ENCODE assay signal across 8 mouse cellular contexts in the genomic region with DNA sequence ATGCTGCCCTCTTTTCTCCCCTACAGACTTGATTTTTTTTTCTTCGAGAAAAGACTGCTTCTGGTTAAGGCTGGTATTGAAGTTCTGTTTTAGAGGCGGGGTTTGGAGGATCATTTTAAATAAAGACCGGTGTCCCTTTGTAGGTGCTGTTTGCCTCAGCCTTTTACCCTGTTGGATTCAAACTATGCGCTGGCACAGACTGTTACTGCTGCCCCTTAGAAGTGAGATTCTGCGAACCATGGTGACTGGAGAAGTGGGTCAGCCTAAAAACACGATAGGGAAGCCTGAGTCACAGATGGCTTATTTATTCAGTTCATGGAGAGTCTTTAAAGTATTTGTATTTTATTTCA. TPM values are rescaled to one million over a fixed set of nuclear protein-coding genes. Genes with fewer than 3 reads are reported as not detected.
A peak's percentile ranks its signal among the peaks of the same experiment; 100 is the strongest.
DNase-seq lines count a peak whose midpoint lies in the region; ATAC-seq lines count a peak whose summit lies in the region.

No protein-coding gene starts in this region.

- no peaks in the 10 kb centered on the region for H3K27me3 ChIP-seq in kidney, embryonic 14.5 days (ENCODE audit: control insufficient read depth, insufficient read depth, low read length)
- H3K27me3 ChIP-seq in forebrain, embryonic 13.5 days: no peaks in the 10 kb centered on the region
- no peaks in the 10 kb centered on the region for H3K27me3 ChIP-seq in limb, embryonic 10.5 days (ENCODE audit: low read depth, poor library complexity, severe bottlenecking)
- no peaks in the 10 kb centered on the region for H3K27me3 ChIP-seq in neural tube, embryonic 13.5 days

- peak overlapping the region; percentile 73 for H3K4me2 ChIP-seq in kidney, embryonic 14.5 days (replicated peaks; ENCODE audit: low read depth, low read length)
- H3K4me2 ChIP-seq in forebrain, embryonic 13.5 days: peak overlapping the region; percentile 75
- peak overlapping the region; percentile 80 for H3K4me2 ChIP-seq in neural tube, embryonic 13.5 days

- H3K9me3 ChIP-seq in kidney, embryonic 14.5 days (ENCODE audit: control insufficient read depth, low read length): no peaks in the 10 kb centered on the region
- H3K9me3 ChIP-seq in forebrain, embryonic 13.5 days (replicated peaks): no peaks in the 10 kb centered on the region
- H3K9me3 ChIP-seq in limb, embryonic 10.5 days (replicated peaks): no peaks in the 10 kb centered on the region
- no peaks in the 10 kb centered on the region for H3K9me3 ChIP-seq in neural tube, embryonic 13.5 days

- peak overlapping the region; percentile 62 for H3K4me3 ChIP-seq in kidney, embryonic 14.5 days (ENCODE audit: low read length)
- H3K4me3 ChIP-seq in forebrain, embryonic 13.5 days: peak overlapping the region; percentile 74
- H3K4me3 ChIP-seq in limb, embryonic 10.5 days: peak overlapping the region; percentile 80
- peak overlapping the region; percentile 80 for H3K4me3 ChIP-seq in neural tube, embryonic 13.5 days

- no peak for DNase-seq in kidney, postnatal 25 days
- no peak for DNase-seq in limb, embryonic 10.5 days (ENCODE audit: low spot score)
- DNase-seq in frontal cortex, postnatal 10 days (ENCODE audit: low spot score in 2 of 2): no peak
- DNase-seq in thymus, adult 18-20 months: no peak

- no peak for ATAC-seq in kidney, embryonic 14.5 days (ENCODE audit: low FRiP score, low TSS enrichment)
- peak; percentile 9 for ATAC-seq in activated CD4-positive, CD25-positive, alpha-beta regulatory T cell, adult 4 months
- no peak for ATAC-seq in forebrain, embryonic 13.5 days
- no peak for ATAC-seq in neural tube, embryonic 13.5 days (ENCODE audit: low read depth)

- 4% methylated on average over 6 of the region's 6 CpGs for WGBS in kidney, embryonic 14.5 days
- WGBS in forebrain, embryonic 13.5 days: 2% methylated on average over 6 of the region's 6 CpGs
- WGBS in limb, embryonic 10.5 days: 4% methylated on average over 6 of the region's 6 CpGs
- WGBS in neural tube, embryonic 13.5 days: 2% methylated on average over 6 of the region's 6 CpGs

- peak overlapping the region; percentile 70 for H3K9ac ChIP-seq in kidney, embryonic 14.5 days (ENCODE audit: low read depth, low read length)
- peak overlapping the region; percentile 84 for H3K9ac ChIP-seq in forebrain, embryonic 13.5 days
- H3K9ac ChIP-seq in neural tube, embryonic 13.5 days: peak overlapping the region; percentile 85

- H3K4me1 ChIP-seq in kidney, embryonic 14.5 days (ENCODE audit: control insufficient read depth, insufficient read depth, low read length): 0 out of 2 replicates have a peak, but pooled peaks cover 4% of the 10 kb centered on the region
- peaks cover 14% of the 10 kb centered on the region for H3K4me1 ChIP-seq in forebrain, embryonic 13.5 days
- H3K4me1 ChIP-seq in limb, embryonic 10.5 days: peaks cover 19% of the 10 kb centered on the region
- peaks cover 15% of the 10 kb centered on the region for H3K4me1 ChIP-seq in neural tube, embryonic 13.5 days (replicated peaks)

- no peaks in the 10 kb centered on the region for H3K36me3 ChIP-seq in kidney, embryonic 14.5 days (ENCODE audit: control insufficient read depth, insufficient read depth, low read length)
- H3K36me3 ChIP-seq in forebrain, embryonic 13.5 days (ENCODE audit: poor library complexity, severe bottlenecking): no peaks in the 10 kb centered on the region
- no peaks in the 10 kb centered on the region for H3K36me3 ChIP-seq in limb, embryonic 10.5 days
- no peaks in the 10 kb centered on the region for H3K36me3 ChIP-seq in neural tube, embryonic 13.5 days

- H3K27ac ChIP-seq in kidney, embryonic 14.5 days (ENCODE audit: low read depth, low read length): peak overlapping the region; percentile 69; the same call in 1 of the 2 replicates
- peak overlapping the region; percentile 89 for H3K27ac ChIP-seq in forebrain, embryonic 13.5 days
- H3K27ac ChIP-seq in limb, embryonic 10.5 days: peak overlapping the region; percentile 90
- peak overlapping the region; percentile 95 for H3K27ac ChIP-seq in neural tube, embryonic 13.5 days (replicated peaks)

RNA-seq across cellular contexts. Expression of a gene that starts 1.1 kb away (rescaled TPM):
- polyA plus RNA-seq in kidney, embryonic 14.5 days (2014; fragmentation: Nextera tagmentation; extraction: Ambion mirVana): 52.1 and 54.4 TPM in 2 replicates
- polyA plus RNA-seq in activated CD4-positive, CD25-positive, alpha-beta regulatory T cell, adult 4 months (2017; shearing (Covaris generic)): 10 to 100 TPM; 41.8 to 53.2 TPM
- polyA plus RNA-seq in forebrain, embryonic 13.5 days (2015; fragmentation: Nextera tagmentation; extraction: Ambion mirVana): 84.7 and 90.2 TPM in 2 replicates
- 32.0 and 33.9 TPM in 2 replicates for polyA plus RNA-seq in limb, embryonic 10.5 days (2016; fragmentation: Nextera tagmentation; extraction: Ambion mirVana)
- polyA plus RNA-seq in neural tube, embryonic 13.5 days (2015; fragmentation: Nextera tagmentation; extraction: Ambion mirVana): 79.6 and 80.8 TPM in 2 replicates

RNA-seq across cellular contexts. Expression of a gene that starts 47.3 kb away (rescaled TPM):
- polyA plus RNA-seq in kidney, embryonic 14.5 days (2014; fragmentation: Nextera tagmentation; extraction: Ambion mirVana): 26.5 and 35.2 TPM in 2 replicates
- polyA plus RNA-seq in activated CD4-positive, CD25-positive, alpha-beta regulatory T cell, adult 4 months (2017; shearing (Covaris generic)): 10 to 100 TPM; 19.0 to 21.7 TPM
- 15.0 and 16.5 TPM in 2 replicates for polyA plus RNA-seq in forebrain, embryonic 13.5 days (2015; fragmentation: Nextera tagmentation; extraction: Ambion mirVana)
- 19.0 and 21.3 TPM in 2 replicates for polyA plus RNA-seq in limb, embryonic 10.5 days (2016; fragmentation: Nextera tagmentation; extraction: Ambion mirVana)
- 11.3 and 12.2 TPM in 2 replicates for polyA plus RNA-seq in neural tube, embryonic 13.5 days (2015; fragmentation: Nextera tagmentation; extraction: Ambion mirVana)

RNA-seq across cellular contexts. Expression of a gene that starts 50.8 kb away (rescaled TPM):
- polyA plus RNA-seq in kidney, embryonic 14.5 days (2014; fragmentation: Nextera tagmentation; extraction: Ambion mirVana): 1.2 and 1.7 TPM in 2 replicates
- polyA plus RNA-seq in activated CD4-positive, CD25-positive, alpha-beta regulatory T cell, adult 4 months (2017; shearing (Covaris generic)): not detected
- polyA plus RNA-seq in forebrain, embryonic 13.5 days (2015; fragmentation: Nextera tagmentation; extraction: Ambion mirVana): 0.58 and 1.2 TPM in 2 replicates
- 0.41 TPM in 1 of 2 replicates, not detected in the other for polyA plus RNA-seq in limb, embryonic 10.5 days (2016; fragmentation: Nextera tagmentation; extraction: Ambion mirVana)
- 1.3 and 2.3 TPM in 2 replicates for polyA plus RNA-seq in neural tube, embryonic 13.5 days (2015; fragmentation: Nextera tagmentation; extraction: Ambion mirVana)
